Mouse (Mus musculus): ENCODE measurements around the gene Foxn1. TPM values are rescaled to one million over a fixed set of nuclear protein-coding genes. Genes with fewer than 3 reads are reported as not detected.

The Foxn1 gene
- not detected in 4 replicates for total RNA-seq (2023; ENCODE audit: inconsistent age)

GRCm38 (mm10) chr11:78386508-78387043 lies at the start of gene Foxn1:
Gene Foxn1, minus strand, starts transcription at chr11:78386558.

GRCm38 (mm10) chr11:78422055-78422819 lies 35.9 kb upstream of the Foxn1 start, which contains the start of gene Slc13a2:
Gene Slc13a2, minus strand, starts transcription at chr11:78422217.

GRCm38 (mm10) chr11:78343381-78344327 lies 42.7 kb downstream of the Foxn1 start, which contains the start of gene Unc119:
Gene Unc119, plus strand, starts transcription at chr11:78343482.

GRCm38 (mm10) chr11:78327634-78328511 lies 58.5 kb downstream of the Foxn1 start, which contains the start of gene Pigs:
Gene Pigs, plus strand, starts transcription at chr11:78328415.

GRCm38 (mm10) chr11:78322860-78323259 lies 63.5 kb downstream of the Foxn1 start, which contains the start of gene Aldoc:
Gene Aldoc, plus strand, starts transcription at chr11:78322968.

Other genes starting within 250 kb of the Foxn1 start
- 48.0 to 55.4 TPM (median 52.7 TPM) in 4 replicates for gene Traf4, start 221.0 kb downstream of the Foxn1 start, total RNA-seq (2023; ENCODE audit: inconsistent age)
- gene Nek8, start 209.9 kb downstream of the Foxn1 start, total RNA-seq (2023; ENCODE audit: inconsistent age), result 15.4 to 24.4 TPM (median 18.0 TPM) in 4 replicates
- 4.0 to 5.8 TPM (median 5.6 TPM) in 4 replicates for gene Tlcd1, start 209.8 kb downstream of the Foxn1 start, total RNA-seq (2023; ENCODE audit: inconsistent age)
- gene Rpl23a, start 203.0 kb downstream of the Foxn1 start, total RNA-seq (2023; ENCODE audit: inconsistent age), result 2,508 to 2,612 TPM (median 2,568 TPM) in 4 replicates
- 0.99 to 1.9 TPM in 2 of 4 replicates, not detected in the others for gene Rab34, start 198.1 kb downstream of the Foxn1 start, total RNA-seq (2023; ENCODE audit: inconsistent age)
- not detected in 4 replicates for gene Proca1, start 193.2 kb downstream of the Foxn1 start, total RNA-seq (2023; ENCODE audit: inconsistent age)
- gene Sdf2, start 140.8 kb downstream of the Foxn1 start, total RNA-seq (2023; ENCODE audit: inconsistent age), result 55.1 to 64.3 TPM (median 58.4 TPM) in 4 replicates
- 68.6 to 78.0 TPM (median 72.8 TPM) in 4 replicates for gene Supt6, start 140.6 kb downstream of the Foxn1 start, total RNA-seq (2023; ENCODE audit: inconsistent age)
- 109 to 122 TPM (median 117 TPM) in 4 replicates for gene 2610507B11Rik, start 124.8 kb downstream of the Foxn1 start, total RNA-seq (2023; ENCODE audit: inconsistent age)
- 1.3 to 2.3 TPM (median 2.0 TPM) in 4 replicates for gene BC030499, start 95.7 kb downstream of the Foxn1 start, total RNA-seq (2023; ENCODE audit: inconsistent age)
- gene Spag5, start 85.0 kb downstream of the Foxn1 start, total RNA-seq (2023; ENCODE audit: inconsistent age), result 2.5 to 6.3 TPM (median 4.3 TPM) in 4 replicates
- gene Aldoc, start 63.6 kb downstream of the Foxn1 start, total RNA-seq (2023; ENCODE audit: inconsistent age), result 34.3 to 36.6 TPM (median 35.0 TPM) in 4 replicates
- 53.8 to 62.9 TPM (median 56.3 TPM) in 4 replicates for gene Pigs, start 58.1 kb downstream of the Foxn1 start, total RNA-seq (2023; ENCODE audit: inconsistent age)
- 55.4 to 61.9 TPM (median 57.2 TPM) in 4 replicates for gene Unc119, start 43.1 kb downstream of the Foxn1 start, total RNA-seq (2023; ENCODE audit: inconsistent age)
- not detected in 4 replicates for gene Slc13a2, start 35.7 kb upstream of the Foxn1 start, total RNA-seq (2023; ENCODE audit: inconsistent age)
- gene Slc46a1, start 79.1 kb upstream of the Foxn1 start, total RNA-seq (2023; ENCODE audit: inconsistent age), result 0.36 to 2.1 TPM (median 0.70 TPM) in 4 replicates
- 2.1 to 2.7 TPM (median 2.3 TPM) in 4 replicates for gene Sarm1, start 111.2 kb upstream of the Foxn1 start, total RNA-seq (2023; ENCODE audit: inconsistent age)
- not detected in 4 replicates for gene Vtn, start 112.5 kb upstream of the Foxn1 start, total RNA-seq (2023; ENCODE audit: inconsistent age)
- not detected in 4 replicates for gene Sebox, start 116.9 kb upstream of the Foxn1 start, total RNA-seq (2023; ENCODE audit: inconsistent age)
- 34.4 to 42.9 TPM (median 41.0 TPM) in 4 replicates for gene Tmem199, start 125.6 kb upstream of the Foxn1 start, total RNA-seq (2023; ENCODE audit: inconsistent age)
- gene Poldip2, start 125.6 kb upstream of the Foxn1 start, total RNA-seq (2023; ENCODE audit: inconsistent age), result 30.4 to 43.1 TPM (median 39.2 TPM) in 4 replicates
- 15.2 to 18.9 TPM (median 15.9 TPM) in 4 replicates for gene Tnfaip1, start 149.8 kb upstream of the Foxn1 start, total RNA-seq (2023; ENCODE audit: inconsistent age)
- gene Ift20, start 149.8 kb upstream of the Foxn1 start, total RNA-seq (2023; ENCODE audit: inconsistent age), result 21.9 to 27.7 TPM (median 23.5 TPM) in 4 replicates
- gene Tmem97, start 164.2 kb upstream of the Foxn1 start, total RNA-seq (2023; ENCODE audit: inconsistent age), result 3.6 to 6.5 TPM (median 5.7 TPM) in 4 replicates

Measured in B cell, adult (primary cell).